Mouse (Mus musculus): ENCODE results near the gene Hcn2. TPM values are rescaled to one million over a fixed set of nuclear protein-coding genes. Genes with fewer than 3 reads are reported as not detected.

Hcn2 gene
- total and polyA plus RNA-seq, 3 experiments: 0.21 to 2.2 (median 0.44) TPM

- peaks cover 11 to 37% of the 10 kb centered on the region in 2 experiments for H3K4me1 ChIP-seq (ENCODE audit: control insufficient read depth in 1 of 2, insufficient read depth in 2 of 2)
- dilution Hi-C loops (cut with MboI; ENCODE audit: extremely low pct_ligation_motif_present, extremely low pct_unique_long_range_greater_than_20kb, low sequenced_read_pairs): no loop called here
- TF ChIP-seq RAD21 (IDR thresholded peaks at IDR 0.05; ENCODE audit: low read depth, low read length): peak; percentile 2
- TF ChIP-seq CTCF (conservative IDR thresholded peaks at IDR 0.05 in 1 of 2, IDR thresholded peaks at IDR 0.05 in 1 of 2; ENCODE audit: low read depth in 2 of 2, low read length in 2 of 2): peak; percentile 34 to 62; a peak in 3 of 4 replicates
- no peak for TF ChIP-seq UBTF (IDR thresholded peaks at IDR 0.05; ENCODE audit: low read depth, low read length)
- TF ChIP-seq ZNF384 (IDR thresholded peaks at IDR 0.05; ENCODE audit: low read depth, low read length): no peak
- TF ChIP-seq SIN3A (IDR thresholded peaks at IDR 0.05; ENCODE audit: low read length): no peak
- DNase-seq (ENCODE audit: extremely low read depth): peak; percentile 89
- peak overlapping the region; percentile 82; the same call in 1 of the 2 replicates for H3K4me2 ChIP-seq (ENCODE audit: insufficient read depth, low read depth, poor library complexity, severe bottlenecking)
- H3K36me3 ChIP-seq (replicated peaks in 1 of 2; ENCODE audit: control insufficient read depth in 1 of 2, insufficient read depth in 1 of 2, low read length in 1 of 2): peaks cover 12 to 53% of the 10 kb centered on the region in 2 experiments
- H3K9ac ChIP-seq (ENCODE audit: insufficient read depth, low read depth): no peak overlapping the region
- peak overlapping the region in 2 of 3 experiments; percentile 19 to 32 for H3K4me3 ChIP-seq (replicated peaks in 1 of 3; ENCODE audit: low read depth in 2 of 3, low read length in 2 of 3, poor library complexity in 1 of 3)
- peak overlapping the region; percentile 70 for H3K27ac ChIP-seq (ENCODE audit: insufficient read depth, low read depth)
- 0 out of 2 replicates have a peak, but pooled peaks cover 7% of the 10 kb centered on the region for H3K79me2 ChIP-seq (replicated peaks; ENCODE audit: control insufficient read depth, extremely low read depth, insufficient read depth, poor library complexity, severe bottlenecking)
- in situ Hi-C loops (cut with MboI; ENCODE audit: low pct_ligation_motif_present, low pct_unique_long_range_greater_than_20kb, low sequenced_read_pairs): no loop called here
- no peaks in the 10 kb centered on the region for H3K9me3 ChIP-seq (replicated peaks; ENCODE audit: low read length)
- H3K27me3 ChIP-seq (replicated peaks): no peaks in the 10 kb centered on the region
Observed at GRCm38 (mm10) chr10:79672088-79672455, 44.4 kb upstream of the Hcn2 start.

- dilution Hi-C loops (cut with MboI; ENCODE audit: extremely low pct_ligation_motif_present, extremely low pct_unique_long_range_greater_than_20kb, low sequenced_read_pairs): no loop called here
- no peak overlapping the region for H3K27ac ChIP-seq (ENCODE audit: insufficient read depth, low read depth)
- in situ Hi-C loops (cut with MboI; ENCODE audit: low pct_ligation_motif_present, low pct_unique_long_range_greater_than_20kb, low sequenced_read_pairs): no loop called here
- TF ChIP-seq GABPA (IDR thresholded peaks at IDR 0.05; ENCODE audit: insufficient replicate concordance, low read depth, low read length) (no peak), RCOR1 (conservative IDR thresholded peaks at IDR 0.05; ENCODE audit: low read depth, low read length) (no peak), ELF1 (IDR thresholded peaks at IDR 0.05; ENCODE audit: low read depth, low read length) (no peak), BHLHE40 (IDR thresholded peaks at IDR 0.05; ENCODE audit: low read depth, low read length) (no peak), IRF4 (IDR thresholded peaks at IDR 0.05; ENCODE audit: low read depth, low read length) (no peak)
- no peak overlapping the region for H3K4me3 ChIP-seq (replicated peaks in 1 of 3; ENCODE audit: low read depth in 2 of 3, low read length in 2 of 3, poor library complexity in 1 of 3)
- DNase-seq (ENCODE audit: extremely low read depth): no peak
- H3K4me2 ChIP-seq (ENCODE audit: insufficient read depth, low read depth, poor library complexity, severe bottlenecking): no peak overlapping the region
- no peaks in the 10 kb centered on the region for H3K27me3 ChIP-seq (replicated peaks)
- no peaks in the 10 kb centered on the region for H3K9me3 ChIP-seq (replicated peaks; ENCODE audit: low read length)
- peaks cover 12 to 44% of the 10 kb centered on the region in 2 experiments for H3K36me3 ChIP-seq (replicated peaks in 1 of 2; ENCODE audit: control insufficient read depth in 1 of 2, insufficient read depth in 1 of 2, low read length in 1 of 2)
- H3K79me2 ChIP-seq (replicated peaks; ENCODE audit: control insufficient read depth, extremely low read depth, insufficient read depth, poor library complexity, severe bottlenecking): 0 out of 2 replicates have a peak, but pooled peaks cover 7% of the 10 kb centered on the region
- no peak overlapping the region for H3K9ac ChIP-seq (ENCODE audit: insufficient read depth, low read depth)
- H3K4me1 ChIP-seq (ENCODE audit: control insufficient read depth in 1 of 2, insufficient read depth in 2 of 2): peaks cover 9 to 29% of the 10 kb centered on the region in 2 experiments
Observed at GRCm38 (mm10) chr10:79673054-79673453, 43.4 kb upstream of the Hcn2 start.

GRCm38 (mm10) chr10:79675346-79676035, 40.9 kb upstream of the Hcn2 start:
- Histone ChIP-seq H3K27me3 (replicated peaks) (no peaks in the 10 kb centered on the region), H3K36me3 (replicated peaks in 1 of 2; ENCODE audit: control insufficient read depth in 1 of 2, insufficient read depth in 1 of 2, low read length in 1 of 2) (peaks cover 12 to 40% of the 10 kb centered on the region in 2 experiments), H3K4me3 (replicated peaks in 1 of 3; ENCODE audit: low read depth in 2 of 3, low read length in 2 of 3, poor library complexity in 1 of 3) (no peak overlapping the region), H3K79me2 (replicated peaks; ENCODE audit: control insufficient read depth, extremely low read depth, insufficient read depth, poor library complexity, severe bottlenecking) (0 out of 2 replicates have a peak, but pooled peaks cover 2% of the 10 kb centered on the region), H3K9ac (ENCODE audit: insufficient read depth, low read depth) (no peak overlapping the region), H3K4me2 (ENCODE audit: insufficient read depth, low read depth, poor library complexity, severe bottlenecking) (no peak overlapping the region), H3K4me1 (ENCODE audit: control insufficient read depth in 1 of 2, insufficient read depth in 2 of 2) (peaks cover 10 to 25% of the 10 kb centered on the region in 2 experiments), H3K27ac (ENCODE audit: insufficient read depth, low read depth) (no peak overlapping the region), H3K9me3 (replicated peaks; ENCODE audit: low read length) (peaks cover 2% of the 10 kb centered on the region)
- dilution Hi-C loops (cut with MboI; ENCODE audit: extremely low pct_ligation_motif_present, extremely low pct_unique_long_range_greater_than_20kb, low sequenced_read_pairs) (no loop called here), in situ Hi-C loops (cut with MboI; ENCODE audit: low pct_ligation_motif_present, low pct_unique_long_range_greater_than_20kb, low sequenced_read_pairs) (no loop called here)
- DNase-seq (ENCODE audit: extremely low read depth): no peak
- TF ChIP-seq POLR2AphosphoS2 (IDR thresholded peaks at IDR 0.05; ENCODE audit: low read depth, low read length): no peak
- no peak for TF ChIP-seq TBP (conservative IDR thresholded peaks at IDR 0.05; ENCODE audit: low read depth, low read length)
- TF ChIP-seq MAFK (IDR thresholded peaks at IDR 0.05; ENCODE audit: insufficient replicate concordance, low read length): no peak
- no peak for TF ChIP-seq EP300 (IDR thresholded peaks at IDR 0.05; ENCODE audit: low read length)
- TF ChIP-seq RAD21 (IDR thresholded peaks at IDR 0.05; ENCODE audit: low read depth, low read length): no peak
- TF ChIP-seq ZC3H11A (IDR thresholded peaks at IDR 0.05; ENCODE audit: low read depth, low read length): no peak
- no peak for TF ChIP-seq SIN3A (IDR thresholded peaks at IDR 0.05; ENCODE audit: low read length)
- no peak for TF ChIP-seq IRF4 (IDR thresholded peaks at IDR 0.05; ENCODE audit: low read depth, low read length)
- TF ChIP-seq BHLHE40 (IDR thresholded peaks at IDR 0.05; ENCODE audit: low read depth, low read length): no peak
- TF ChIP-seq UBTF (IDR thresholded peaks at IDR 0.05; ENCODE audit: low read depth, low read length): no peak

All from CH12.LX (cell line).